Mouse (Mus musculus): Measurements from ENCODE around the gene Rab3ip. TPM values are rescaled to one million over a fixed set of nuclear protein-coding genes. Genes with fewer than 3 reads are reported as not detected.

Gene Rab3ip
- polyA plus RNA-seq, 1 experiment from 2014 or later, result 34.4 TPM

- H3K4me3 ChIP-seq (ENCODE audit: low read length), result peak overlapping the region; percentile 18; the same call in 1 of the 2 replicates
- 89% methylated on average over 12 of the region's 12 CpGs for WGBS
- no peak for ATAC-seq
- H3K9ac ChIP-seq (ENCODE audit: low read depth, low read length), result no peak overlapping the region
- no peaks in the 10 kb centered on the region for H3K36me3 ChIP-seq (ENCODE audit: control insufficient read depth, insufficient read depth, low read length)
- no peak overlapping the region for H3K27ac ChIP-seq (ENCODE audit: low read length)
- no peaks in the 10 kb centered on the region for H3K4me1 ChIP-seq (ENCODE audit: control insufficient read depth, insufficient read depth, low read length)
- H3K27me3 ChIP-seq (replicated peaks; ENCODE audit: control insufficient read depth, insufficient read depth, low read length), result no peaks in the 10 kb centered on the region
- H3K4me2 ChIP-seq (ENCODE audit: low read depth, low read length), result peak overlapping the region; percentile 47
- no peaks in the 10 kb centered on the region for H3K9me3 ChIP-seq (ENCODE audit: control insufficient read depth, low read length)
Observed at GRCm38 (mm10) chr10:116895108-116895833, 55.3 kb downstream of the Rab3ip start.

GRCm38 (mm10) chr10:116894540-116894939 lies 56.0 kb downstream of the Rab3ip start:
- Histone ChIP-seq H3K27me3 (replicated peaks; ENCODE audit: control insufficient read depth, insufficient read depth, low read length) (no peaks in the 10 kb centered on the region), H3K9me3 (ENCODE audit: control insufficient read depth, low read length) (no peaks in the 10 kb centered on the region), H3K4me2 (ENCODE audit: low read depth, low read length) (no peak overlapping the region), H3K36me3 (ENCODE audit: control insufficient read depth, insufficient read depth, low read length) (no peaks in the 10 kb centered on the region), H3K27ac (ENCODE audit: low read length) (no peak overlapping the region), H3K4me1 (ENCODE audit: control insufficient read depth, insufficient read depth, low read length) (no peaks in the 10 kb centered on the region), H3K9ac (ENCODE audit: low read depth, low read length) (no peak overlapping the region), H3K4me3 (ENCODE audit: low read length) (no peak overlapping the region)
- ATAC-seq, result no peak
- WGBS, result 87% methylated on average over 6 of the region's 6 CpGs

- H3K9me3 ChIP-seq (ENCODE audit: control insufficient read depth, low read length), result no peaks in the 10 kb centered on the region
- H3K4me2 ChIP-seq (ENCODE audit: low read depth, low read length), result no peak overlapping the region
- H3K4me1 ChIP-seq (ENCODE audit: control insufficient read depth, insufficient read depth, low read length), result no peaks in the 10 kb centered on the region
- H3K9ac ChIP-seq (ENCODE audit: low read depth, low read length), result no peak overlapping the region
- WGBS, result 17% methylated on average over 3 of the region's 3 CpGs
- no peak overlapping the region for H3K4me3 ChIP-seq (ENCODE audit: low read length)
- no peaks in the 10 kb centered on the region for H3K36me3 ChIP-seq (ENCODE audit: control insufficient read depth, insufficient read depth, low read length)
- no peak overlapping the region for H3K27ac ChIP-seq (ENCODE audit: low read length)
- no peaks in the 10 kb centered on the region for H3K27me3 ChIP-seq (replicated peaks; ENCODE audit: control insufficient read depth, insufficient read depth, low read length)
- peak; percentile 48 for ATAC-seq
Observed at GRCm38 (mm10) chr10:116893753-116894152, 56.8 kb downstream of the Rab3ip start.

GRCm38 (mm10) chr10:116890587-116890986 lies 60.0 kb downstream of the Rab3ip start:
- WGBS, result 65% methylated on average over 5 of the region's 5 CpGs
- no peaks in the 10 kb centered on the region for H3K4me1 ChIP-seq (ENCODE audit: control insufficient read depth, insufficient read depth, low read length)
- H3K9me3 ChIP-seq (ENCODE audit: control insufficient read depth, low read length), result no peaks in the 10 kb centered on the region
- no peaks in the 10 kb centered on the region for H3K36me3 ChIP-seq (ENCODE audit: control insufficient read depth, insufficient read depth, low read length)
- no peak overlapping the region for H3K4me2 ChIP-seq (ENCODE audit: low read depth, low read length)
- H3K27ac ChIP-seq (ENCODE audit: low read length), result no peak overlapping the region
- H3K4me3 ChIP-seq (ENCODE audit: low read length), result no peak overlapping the region
- H3K27me3 ChIP-seq (replicated peaks; ENCODE audit: control insufficient read depth, insufficient read depth, low read length), result no peaks in the 10 kb centered on the region
- no peak for ATAC-seq
- no peak overlapping the region for H3K9ac ChIP-seq (ENCODE audit: low read depth, low read length)

- Histone ChIP-seq H3K36me3 (ENCODE audit: control insufficient read depth, insufficient read depth, low read length) (no peaks in the 10 kb centered on the region), H3K9me3 (ENCODE audit: control insufficient read depth, low read length) (no peaks in the 10 kb centered on the region), H3K27ac (ENCODE audit: low read length) (peak overlapping the region; percentile 82), H3K4me2 (ENCODE audit: low read depth, low read length) (peak overlapping the region; percentile 31), H3K9ac (ENCODE audit: low read depth, low read length) (no peak overlapping the region), H3K4me1 (ENCODE audit: control insufficient read depth, insufficient read depth, low read length) (peaks cover 4% of the 10 kb centered on the region; the same call in 1 of the 2 replicates), H3K27me3 (replicated peaks; ENCODE audit: control insufficient read depth, insufficient read depth, low read length) (no peaks in the 10 kb centered on the region), H3K4me3 (ENCODE audit: low read length) (no peak overlapping the region)
- WGBS, result 53% methylated on average over 3 of the region's 3 CpGs
- peak; percentile 75 for ATAC-seq
Observed at GRCm38 (mm10) chr10:116884552-116884951, 66.0 kb downstream of the Rab3ip start.

- Histone ChIP-seq H3K27ac (ENCODE audit: low read length) (no peak overlapping the region), H3K9ac (ENCODE audit: low read depth, low read length) (no peak overlapping the region), H3K9me3 (ENCODE audit: control insufficient read depth, low read length) (no peaks in the 10 kb centered on the region), H3K4me1 (ENCODE audit: control insufficient read depth, insufficient read depth, low read length) (peaks cover 4% of the 10 kb centered on the region; the same call in 1 of the 2 replicates), H3K27me3 (replicated peaks; ENCODE audit: control insufficient read depth, insufficient read depth, low read length) (no peaks in the 10 kb centered on the region), H3K36me3 (ENCODE audit: control insufficient read depth, insufficient read depth, low read length) (no peaks in the 10 kb centered on the region), H3K4me2 (ENCODE audit: low read depth, low read length) (no peak overlapping the region), H3K4me3 (ENCODE audit: low read length) (no peak overlapping the region)
- ATAC-seq, result no peak
- WGBS, result 49% methylated on average over 5 of the region's 5 CpGs
Observed at GRCm38 (mm10) chr10:116883531-116883930, 67.0 kb downstream of the Rab3ip start.

- 0 out of 2 replicates have a peak, but pooled peaks cover 3% of the 10 kb centered on the region for H3K4me1 ChIP-seq (ENCODE audit: control insufficient read depth, insufficient read depth, low read length)
- no peak for ATAC-seq
- H3K27me3 ChIP-seq (replicated peaks; ENCODE audit: control insufficient read depth, insufficient read depth, low read length), result no peaks in the 10 kb centered on the region
- H3K4me3 ChIP-seq (ENCODE audit: low read length), result no peak overlapping the region
- no peak overlapping the region for H3K4me2 ChIP-seq (ENCODE audit: low read depth, low read length)
- H3K27ac ChIP-seq (ENCODE audit: low read length), result no peak overlapping the region
- no peaks in the 10 kb centered on the region for H3K9me3 ChIP-seq (ENCODE audit: control insufficient read depth, low read length)
- H3K9ac ChIP-seq (ENCODE audit: low read depth, low read length), result no peak overlapping the region
- H3K36me3 ChIP-seq (ENCODE audit: control insufficient read depth, insufficient read depth, low read length), result no peaks in the 10 kb centered on the region
- 84% methylated on average over 4 of the region's 4 CpGs for WGBS
Observed at GRCm38 (mm10) chr10:116877436-116877835, 73.1 kb downstream of the Rab3ip start.

GRCm38 (mm10) chr10:116874490-116874889 lies 76.1 kb downstream of the Rab3ip start:
- peaks cover 11% of the 10 kb centered on the region for H3K4me1 ChIP-seq (ENCODE audit: control insufficient read depth, insufficient read depth, low read length)
- ATAC-seq, result peak; percentile 91
- no peaks in the 10 kb centered on the region for H3K9me3 ChIP-seq (ENCODE audit: control insufficient read depth, low read length)
- peak overlapping the region; percentile 92 for H3K27ac ChIP-seq (ENCODE audit: low read length)
- H3K9ac ChIP-seq (ENCODE audit: low read depth, low read length), result peak overlapping the region; percentile 48
- no peak overlapping the region for H3K4me3 ChIP-seq (ENCODE audit: low read length)
- H3K36me3 ChIP-seq (ENCODE audit: control insufficient read depth, insufficient read depth, low read length), result no peaks in the 10 kb centered on the region
- 52% methylated on average over 9 of the region's 9 CpGs for WGBS
- H3K4me2 ChIP-seq (ENCODE audit: low read depth, low read length), result 0 out of 2 replicates have a peak overlapping the region, but pooled peaks have one; percentile 21
- H3K27me3 ChIP-seq (replicated peaks; ENCODE audit: control insufficient read depth, insufficient read depth, low read length), result no peaks in the 10 kb centered on the region

GRCm38 (mm10) chr10:116872016-116872410 lies 78.6 kb downstream of the Rab3ip start:
- no peak overlapping the region for H3K4me3 ChIP-seq (ENCODE audit: low read length)
- peak overlapping the region; percentile 26; the same call in 1 of the 2 replicates for H3K4me2 ChIP-seq (ENCODE audit: low read depth, low read length)
- H3K4me1 ChIP-seq (ENCODE audit: control insufficient read depth, insufficient read depth, low read length), result peaks cover 11% of the 10 kb centered on the region
- ATAC-seq, result no peak
- WGBS, result 46% methylated on average over 14 of the region's 14 CpGs
- no peaks in the 10 kb centered on the region for H3K9me3 ChIP-seq (ENCODE audit: control insufficient read depth, low read length)
- H3K27me3 ChIP-seq (replicated peaks; ENCODE audit: control insufficient read depth, insufficient read depth, low read length), result no peaks in the 10 kb centered on the region
- H3K36me3 ChIP-seq (ENCODE audit: control insufficient read depth, insufficient read depth, low read length), result no peaks in the 10 kb centered on the region
- H3K9ac ChIP-seq (ENCODE audit: low read depth, low read length), result no peak overlapping the region
- H3K27ac ChIP-seq (ENCODE audit: low read length), result no peak overlapping the region

Data from intestine, embryonic 16.5 days (tissue).